In the genomic region with DNA sequence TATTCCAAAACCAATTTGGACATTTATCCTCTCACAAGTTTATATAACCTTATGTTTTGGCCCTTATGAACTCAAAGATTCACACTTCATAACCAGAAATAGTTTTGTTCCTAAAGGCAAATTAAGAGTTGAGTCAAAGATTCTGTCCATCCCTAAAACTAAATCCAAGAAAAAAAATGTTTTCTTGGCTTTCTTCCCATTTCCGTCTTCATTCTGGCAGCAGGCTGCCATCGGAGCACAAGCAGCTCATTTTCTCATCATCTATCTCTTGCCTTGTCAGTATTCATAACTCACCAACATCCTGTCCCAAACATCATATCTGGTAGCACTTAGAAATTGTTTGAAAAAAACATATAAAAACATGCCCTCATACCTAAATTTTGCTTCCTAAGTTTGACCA, we compare ENCODE assay signal across 28 mouse cellular contexts. TPM values are rescaled to one million over a fixed set of nuclear protein-coding genes. Genes with fewer than 3 reads are reported as not detected.
DNase-seq lines count a peak whose midpoint lies in the region; ATAC-seq and TF ChIP-seq lines count a peak whose summit lies in the region.
"Had no signal": no experiment of that assay in that cellular context is flagged by ENCODE, and none has a peak within 500 bp of the region (broad histone marks: within the 10 kb centered on the region; RNA-seq: fewer than 3 reads in every experiment).

No protein-coding gene starts in this region.

- WGBS in heart, embryonic 10.5 days: 75% methylated on average over 2 of the region's 2 CpGs
- 29% methylated on average over 2 of the region's 2 CpGs for WGBS in lung, embryonic 14.5 days

- no peaks in the 10 kb centered on the region for H3K27me3 ChIP-seq in heart, embryonic 10.5 days (ENCODE audit: insufficient read depth, poor library complexity, severe bottlenecking)
- H3K27me3 ChIP-seq in lung, embryonic 14.5 days (ENCODE audit: insufficient read depth, low read length): no peaks in the 10 kb centered on the region
- H3K27me3 ChIP-seq: forebrain, embryonic 13.5 days; heart, embryonic 13.5 days; hindbrain, embryonic 12.5 days; kidney, embryonic 15.5 days; limb, embryonic 13.5 days; liver, embryonic 13.5 days had no signal

- peak; percentile 20 for DNase-seq in heart, embryonic 10.5 days (ENCODE audit: low spot score)
- no peak for DNase-seq in heart, postnatal 10 days
- DNase-seq in lung, embryonic 14.5 days: peak; percentile 98
- DNase-seq in lung, postnatal 14 days: no peak
- DNase-seq in 3T3-L1 (ENCODE audit: low read depth, low spot score): peak; percentile 19
- peak; percentile 72 for DNase-seq in lung, postnatal 10 days
- no peak for DNase-seq in embryo, embryonic 9.5 days (ENCODE audit: extremely low spot score)
- DNase-seq: adrenal gland, postnatal 25 days; cerebellum, adult 11-12 months; cerebellum, adult 9-11 months; gastrocnemius, postnatal 10 days; kidney, postnatal 36 days; liver, embryonic 13.5 days; midbrain, embryonic 14.5 days; thymus, adult 18-20 months; thymus, postnatal 25 days had no signal

- no peak overlapping the region for H3K27ac ChIP-seq in heart, embryonic 10.5 days
- peak overlapping the region; percentile 44; the same call in 1 of the 2 replicates for H3K27ac ChIP-seq in lung, embryonic 14.5 days (ENCODE audit: low read depth)
- H3K27ac ChIP-seq: forebrain, embryonic 13.5 days; heart, embryonic 13.5 days; hindbrain, embryonic 12.5 days; hindbrain, postnatal 0 days; kidney, embryonic 15.5 days; layer of hippocampus, adult 2 months; limb, embryonic 13.5 days; liver, embryonic 13.5 days; macrophage had no signal

- TF ChIP-seq CTCF in lung, embryonic 14.5 days (IDR thresholded peaks at IDR 0.05; ENCODE audit: low read depth): no peak

- no peaks in the 10 kb centered on the region for H3K36me3 ChIP-seq in heart, embryonic 10.5 days
- H3K36me3 ChIP-seq in lung, embryonic 14.5 days (ENCODE audit: insufficient read depth): no peaks in the 10 kb centered on the region
- H3K36me3 ChIP-seq: heart, embryonic 13.5 days; hindbrain, embryonic 12.5 days; kidney, embryonic 15.5 days; limb, embryonic 13.5 days; liver, embryonic 13.5 days had no signal

- no peak overlapping the region for H3K9ac ChIP-seq in lung, embryonic 14.5 days
- H3K9ac ChIP-seq: forebrain, embryonic 13.5 days; heart, embryonic 13.5 days; hindbrain, embryonic 12.5 days; kidney, embryonic 15.5 days; limb, embryonic 13.5 days; liver, embryonic 13.5 days had no signal

- H3K4me1 ChIP-seq in heart, embryonic 10.5 days: no peaks in the 10 kb centered on the region
- peaks cover 8% of the 10 kb centered on the region; the same call in 1 of the 2 replicates for H3K4me1 ChIP-seq in lung, embryonic 14.5 days (ENCODE audit: insufficient read depth)
- H3K4me1 ChIP-seq: forebrain, embryonic 13.5 days; hindbrain, embryonic 12.5 days; liver, embryonic 13.5 days had no signal

- intact Hi-C loops in heart, postnatal 10 days (cut with DNase I): no loop called here

- no peak overlapping the region for H3K4me3 ChIP-seq in heart, embryonic 10.5 days
- no peak overlapping the region for H3K4me3 ChIP-seq in lung, embryonic 14.5 days (ENCODE audit: low read depth, low read length)
- H3K4me3 ChIP-seq: forebrain, embryonic 13.5 days; heart, embryonic 13.5 days; hindbrain, embryonic 12.5 days; kidney, embryonic 15.5 days; layer of hippocampus, adult 2 months; limb, embryonic 13.5 days; liver, embryonic 13.5 days had no signal

- H3K4me2 ChIP-seq in lung, embryonic 14.5 days: no peak overlapping the region
- H3K4me2 ChIP-seq: forebrain, embryonic 13.5 days; heart, embryonic 13.5 days; hindbrain, embryonic 12.5 days; kidney, embryonic 15.5 days; limb, embryonic 13.5 days; liver, embryonic 13.5 days had no signal

- peak; percentile 92 for ATAC-seq in lung, embryonic 14.5 days (ENCODE audit: insufficient read depth)
- no peak for ATAC-seq in erythroblast, adult 5-6 weeks (replicated peaks; ENCODE audit: low FRiP score, poor library complexity, severe bottlenecking)
- ATAC-seq: CD4-positive, CD25-positive, alpha-beta regulatory T cell, adult 4 months; forebrain, embryonic 13.5 days; hindbrain, postnatal 0 days; intestine, postnatal 0 days had no signal

- H3K9me3 ChIP-seq in heart, embryonic 10.5 days: no peaks in the 10 kb centered on the region
- H3K9me3 ChIP-seq in lung, embryonic 14.5 days (ENCODE audit: low read depth, low read length): no peaks in the 10 kb centered on the region
- H3K9me3 ChIP-seq: forebrain, embryonic 13.5 days; heart, embryonic 13.5 days; hindbrain, embryonic 12.5 days; kidney, embryonic 15.5 days; limb, embryonic 13.5 days; liver, embryonic 13.5 days had no signal

RNA-seq across cellular contexts. Expression of a gene that starts 6.9 kb away (rescaled TPM):
- 1.5 and 2.4 TPM in 2 replicates for polyA plus RNA-seq in heart, embryonic 10.5 days (2016; fragmentation: Nextera tagmentation; extraction: Ambion mirVana)
- 10 to 100 TPM; 13.2 to 13.9 TPM for total RNA-seq in heart, postnatal 10 days (2021)
- 53.8 and 54.2 TPM in 2 replicates for polyA plus RNA-seq in lung, embryonic 14.5 days (2014; fragmentation: Nextera tagmentation; extraction: Ambion mirVana)
- total RNA-seq in erythroblast, adult 5-6 weeks (2015; ENCODE audit: low replicate concordance): not detected in 2 replicates
- total RNA-seq in erythroblast, adult 5-6 weeks (2017; ENCODE audit: low replicate concordance): not detected in 2 replicates
- total RNA-seq: monocyte, adult 5-6 weeks had no signal
- polyA plus RNA-seq: CD4-positive, CD25-positive, alpha-beta regulatory T cell, adult 4 months; macrophage had no signal

Comparison
In these comparisons a context has a peak if more than half of its experiments do, and no peak if none do; other contexts are left out.
1. DNase-seq: peak in heart, embryonic 10.5 days (single experiment), lung, embryonic 14.5 days (single experiment), 3T3-L1 (single experiment) and lung, postnatal 10 days (single experiment); none in heart, postnatal 10 days (0 of 2), lung, postnatal 14 days (single experiment) and embryo, embryonic 9.5 days (single experiment).
2. RNA of a gene that starts 6.9 kb away (total RNA-seq): 13.2 to 13.9 TPM in heart, postnatal 10 days; not detected in erythroblast, adult 5-6 weeks; every median in the first group is over 10 times any median in the second.